Mouse (Mus musculus) G1E (cell line): ENCODE results near the gene Asb4.

ENCODE experiments used
- CTCF ChIP-seq: IDR thresholded peaks from 2 replicates; pipeline ENCODE4 v1.5.1; 2012; ENCODE audit warnings: low read depth, low read length, inconsistent platforms, mixed read lengths
- GATA1 ChIP-seq: IDR thresholded peaks from 2 replicates; pipeline ENCODE4 v1.6.1; 2012; ENCODE audit warnings: borderline replicate concordance, low read length, inconsistent platforms, mixed read lengths
- GATA2 ChIP-seq: IDR thresholded peaks from 2 replicates; pipeline ENCODE4 v1.6.1; 2012; ENCODE audit warnings: low read depth, low read length, inconsistent platforms, borderline replicate concordance
- POLR2AphosphoS5 ChIP-seq: IDR thresholded peaks from 2 replicates; pipeline ENCODE4 v1.6.1; 2012; ENCODE audit warnings: low read depth, low read length, inconsistent platforms; ENCODE audit not compliant: insufficient replicate concordance
- TAL1 ChIP-seq: conservative IDR thresholded peaks from 2 replicates; pipeline ENCODE4 v1.6.1; 2012; ENCODE audit warnings: low read depth, low read length, inconsistent platforms, mixed read lengths

- no peak for TF ChIP-seq GATA2
- no peak for TF ChIP-seq CTCF
- TF ChIP-seq TAL1, result no peak
- no peak for TF ChIP-seq GATA1
- TF ChIP-seq POLR2AphosphoS5, result no peak
Measured at GRCm38 (mm10) chr6:5357873-5358272, 25.3 kb upstream of the Asb4 start.
